Mouse (Mus musculus) heart, postnatal 0 days (tissue): ENCODE measurements around the gene Iqgap3.

Source experiments
- CTCF ChIP-seq: IDR thresholded peaks from 2 replicates; pipeline ENCODE4 v1.5.1; 2016; ENCODE audit warnings: antibody characterized with exemption, control low read depth, low read depth
- EP300 ChIP-seq: IDR thresholded peaks from 2 replicates; pipeline ENCODE4 v1.6.1; 2016; ENCODE audit warnings: antibody characterized with exemption, low read depth

DNA sequence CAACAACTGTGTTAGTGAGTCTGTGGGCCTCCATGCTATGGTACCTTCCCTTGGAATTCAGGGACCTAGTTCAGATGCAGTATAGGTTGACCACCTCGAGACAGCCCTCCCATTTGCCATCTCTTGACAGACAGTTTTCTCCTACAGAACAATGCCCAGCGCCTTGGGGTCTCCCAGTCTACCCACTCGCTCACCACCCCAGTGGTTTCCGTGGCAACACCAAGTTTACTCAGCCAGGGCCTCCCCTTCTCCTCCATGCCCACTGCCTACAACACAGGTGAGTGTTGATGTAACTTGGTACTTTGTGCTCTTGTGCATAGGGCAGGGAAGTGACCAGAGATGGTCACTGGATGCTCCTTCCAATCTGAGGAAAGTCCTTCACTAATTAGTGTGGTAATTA lies 81.0 kb downstream of the Iqgap3 start:
- TF ChIP-seq EP300 (no peak), CTCF (no peak)
